Mouse (Mus musculus) embryonic fibroblast, embryonic 13.5 days (primary cell): ENCODE measurements at regions not wholly inside any gene's neighbourhood (a gene's known extent, or its start where the extent isn't known, plus 50 kb on each side); places are given as distances from the start of the nearest gene placed in this dataset.

Experiments
- H3K27ac ChIP-seq: 2 replicates; pipeline ENCODE4 v1.5.1; 2012; ENCODE audit warnings: low read length, control low read depth, inconsistent platforms; ENCODE audit not compliant: insufficient read depth
- H3K4me1 ChIP-seq: 2 replicates; pipeline ENCODE4 v1.6.1; 2011; ENCODE audit warnings: low read length; ENCODE audit not compliant: control insufficient read depth, insufficient read depth
- H3K4me3 ChIP-seq: 2 replicates; pipeline ENCODE4 v1.5.1; 2011; ENCODE audit warnings: mild to moderate bottlenecking, control low read depth, low read length; ENCODE audit not compliant: insufficient read depth
- CTCF ChIP-seq: IDR thresholded peaks from 2 replicates; pipeline ENCODE4 v1.5.1; 2011; ENCODE audit warnings: mild to moderate bottlenecking, control low read depth, low read length, moderate library complexity, borderline replicate concordance; ENCODE audit not compliant: insufficient read depth
- POLR2A ChIP-seq: IDR thresholded peaks from 2 replicates; pipeline ENCODE4 v1.6.1; 2011; ENCODE audit warnings: low read depth, mild to moderate bottlenecking, control low read depth, low read length, moderate library complexity

DNA sequence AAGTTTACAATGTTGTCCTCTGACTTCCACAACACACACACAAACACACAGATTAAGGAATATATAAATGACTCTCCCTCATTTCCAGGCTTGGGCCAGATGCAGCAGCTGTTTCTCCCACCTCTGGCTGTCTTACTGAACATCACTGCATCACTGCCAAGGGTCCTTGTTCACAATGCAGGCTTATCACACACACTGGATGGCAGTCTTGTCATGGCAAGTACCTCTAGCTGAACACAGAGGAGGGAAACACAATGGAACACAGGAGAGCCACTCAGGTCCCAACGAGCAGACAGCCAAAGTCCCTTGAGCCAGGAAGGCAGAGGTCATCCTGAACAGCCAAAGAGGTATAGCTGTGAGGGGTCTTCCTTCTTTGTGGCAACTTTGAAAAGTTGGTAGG lies 91.5 kb upstream of the Bach2 start:
- no peak overlapping the region for H3K27ac ChIP-seq
- no peaks in the 10 kb centered on the region for H3K4me1 ChIP-seq
- TF ChIP-seq CTCF, result no peak
- TF ChIP-seq POLR2A, result no peak
- H3K4me3 ChIP-seq, result no peak overlapping the region

- H3K4me1 ChIP-seq, result no peaks in the 10 kb centered on the region
- no peak overlapping the region for H3K27ac ChIP-seq
- TF ChIP-seq POLR2A, result no peak
- TF ChIP-seq CTCF, result no peak
- no peak overlapping the region for H3K4me3 ChIP-seq
These were observed 90.0 kb upstream of the Bach2 start for GRCm38 (mm10) chr4:32148597-32148996.

- H3K4me3 ChIP-seq, result no peak overlapping the region
- no peak overlapping the region for H3K27ac ChIP-seq
- no peaks in the 10 kb centered on the region for H3K4me1 ChIP-seq
- no peak for TF ChIP-seq CTCF
- TF ChIP-seq POLR2A, result no peak
These were observed 89.4 kb upstream of the Bach2 start for GRCm38 (mm10) chr4:32149171-32149570.

DNA sequence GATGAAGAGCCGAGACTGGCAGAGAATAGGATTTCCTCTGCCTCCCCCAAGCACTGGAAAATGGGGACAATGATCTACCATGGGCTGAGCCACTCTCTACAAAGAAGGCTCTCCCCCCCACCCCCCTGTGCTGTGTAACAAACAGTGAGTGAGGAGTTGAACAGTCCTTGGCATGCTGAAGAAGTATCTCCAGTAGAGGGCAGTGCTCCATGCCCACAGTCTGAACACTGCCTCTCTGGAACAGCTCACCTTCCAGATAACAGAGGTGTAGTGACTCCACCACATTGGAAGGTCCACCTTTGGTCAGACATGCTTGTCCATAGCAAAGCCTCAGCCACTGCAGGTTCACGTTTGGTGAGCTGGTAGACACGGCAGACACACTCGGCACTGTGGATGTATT lies 85.2 kb upstream of the Bach2 start:
- no peak overlapping the region for H3K4me3 ChIP-seq
- H3K4me1 ChIP-seq, result peaks cover 3% of the 10 kb centered on the region; the same call in 1 of the 2 replicates
- no peak for TF ChIP-seq POLR2A
- TF ChIP-seq CTCF, result peak; percentile 61; the same call in 1 of the 2 replicates
- H3K27ac ChIP-seq, result no peak overlapping the region

DNA sequence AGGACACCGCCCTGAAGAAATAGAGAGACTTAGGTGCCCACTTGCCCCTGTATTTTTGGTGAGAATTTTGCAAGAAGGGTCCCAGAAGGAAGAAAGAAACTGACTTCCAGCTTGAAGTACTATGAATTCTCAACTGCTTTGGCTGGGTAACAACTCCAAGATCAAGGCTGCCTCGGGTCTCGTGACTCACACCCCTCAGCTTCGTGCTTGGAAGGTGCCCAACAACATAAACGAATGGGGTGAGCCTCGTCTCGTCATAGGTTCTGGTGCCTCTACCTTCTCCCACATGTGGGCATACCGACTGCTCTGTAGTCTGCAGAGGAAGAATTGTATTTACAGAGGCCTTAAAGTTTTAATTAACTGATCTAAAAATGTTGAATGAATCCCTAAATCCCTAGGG lies 81.6 kb upstream of the Bach2 start:
- Histone ChIP-seq H3K27ac (peak overlapping the region; percentile 21; the same call in 1 of the 2 replicates), H3K4me1 (peaks cover 3% of the 10 kb centered on the region; the same call in 1 of the 2 replicates), H3K4me3 (no peak overlapping the region)
- TF ChIP-seq CTCF (no peak), POLR2A (no peak)

GRCm38 (mm10) chr4:32158451-32158850 lies 80.2 kb upstream of the Bach2 start:
- H3K4me1 ChIP-seq, result peaks cover 3% of the 10 kb centered on the region; the same call in 1 of the 2 replicates
- no peak overlapping the region for H3K27ac ChIP-seq
- H3K4me3 ChIP-seq, result no peak overlapping the region
- TF ChIP-seq CTCF (no peak), POLR2A (no peak)

DNA sequence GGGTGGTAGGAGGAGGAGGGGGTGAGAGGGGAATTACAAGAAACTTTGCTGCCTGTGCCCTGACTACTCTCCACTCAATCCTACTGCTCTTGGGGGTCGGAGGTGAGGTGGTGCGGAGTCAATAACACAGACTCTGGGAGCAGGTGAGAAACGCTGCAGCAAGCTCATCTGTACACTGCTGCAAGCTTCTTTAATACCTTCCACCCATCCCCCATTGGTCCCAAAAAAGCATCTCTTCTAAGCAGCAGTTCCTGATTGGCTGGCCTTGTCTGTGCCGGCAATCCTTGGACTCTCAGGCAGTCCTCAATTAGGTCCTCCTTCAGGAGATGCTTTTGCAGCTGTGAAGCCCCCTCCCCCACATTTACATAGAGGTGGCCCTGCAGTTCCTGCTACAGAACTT lies 79.7 kb upstream of the Bach2 start:
- TF ChIP-seq POLR2A (no peak), CTCF (no peak)
- H3K27ac ChIP-seq, result no peak overlapping the region
- peaks cover 3% of the 10 kb centered on the region; the same call in 1 of the 2 replicates for H3K4me1 ChIP-seq

GRCm38 (mm10) chr4:32160815-32161214 lies 77.8 kb upstream of the Bach2 start:
- Histone ChIP-seq H3K27ac (no peak overlapping the region), H3K4me3 (no peak overlapping the region), H3K4me1 (peaks cover 3% of the 10 kb centered on the region; the same call in 1 of the 2 replicates)
- no peak for TF ChIP-seq CTCF
- no peak for TF ChIP-seq POLR2A

More for the DNA sequence above, 79.7 kb upstream of the Bach2 start:
- no peak overlapping the region for H3K4me3 ChIP-seq

DNA sequence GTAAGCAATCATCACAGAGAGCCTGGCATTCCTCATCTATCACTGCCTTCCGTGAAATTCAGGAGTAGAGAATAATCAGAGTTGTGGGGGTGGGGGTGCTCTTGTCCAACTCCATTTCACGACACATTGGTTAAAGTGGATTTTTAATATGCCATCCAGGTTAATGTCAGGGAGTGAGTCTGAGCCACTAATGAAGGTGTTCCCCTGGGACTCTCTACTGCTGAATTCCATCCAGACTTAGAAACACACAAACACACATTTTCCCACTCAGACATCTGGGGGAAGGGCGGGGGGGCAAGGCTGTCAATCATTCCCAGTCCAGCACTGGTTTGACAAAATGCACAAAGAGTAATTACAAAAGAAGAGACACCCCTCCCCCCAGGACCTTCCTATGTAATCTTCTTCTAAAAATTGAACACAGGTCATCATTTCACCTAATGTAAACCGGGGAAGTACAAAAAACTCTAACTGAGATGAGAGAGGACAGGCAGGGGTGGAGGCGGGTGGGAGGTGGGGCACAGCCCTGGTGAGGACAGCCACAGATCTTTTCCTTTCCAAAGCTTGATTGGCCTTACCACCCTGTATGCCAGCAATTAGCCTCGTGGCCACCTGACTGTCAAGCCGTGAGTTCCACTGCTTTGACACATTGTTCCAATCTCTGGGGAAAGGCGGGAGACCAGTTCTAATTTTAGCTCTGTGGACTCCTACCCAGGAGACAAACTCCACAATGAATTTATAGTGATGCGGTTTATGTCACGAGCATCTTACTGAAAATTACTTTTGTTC lies 76.5 kb upstream of the Bach2 start:
- no peaks in the 10 kb centered on the region for H3K4me1 ChIP-seq
- H3K4me3 ChIP-seq, result no peak overlapping the region
- TF ChIP-seq CTCF (no peak), POLR2A (no peak)
- H3K27ac ChIP-seq, result no peak overlapping the region

- no peak overlapping the region for H3K4me3 ChIP-seq
- no peaks in the 10 kb centered on the region for H3K4me1 ChIP-seq
- no peak overlapping the region for H3K27ac ChIP-seq
- TF ChIP-seq POLR2A (no peak), CTCF (no peak)
These were observed 75.8 kb upstream of the Bach2 start for GRCm38 (mm10) chr4:32162694-32163240.
